Mouse (Mus musculus): Measurements from ENCODE around the gene Hoxa7. TPM values are rescaled to one million over a fixed set of nuclear protein-coding genes. Genes with fewer than 3 reads are reported as not detected.

Gene Hoxa7
- total and polyA plus RNA-seq, 3 experiments: 0.17 TPM; not detected in 2

DNA sequence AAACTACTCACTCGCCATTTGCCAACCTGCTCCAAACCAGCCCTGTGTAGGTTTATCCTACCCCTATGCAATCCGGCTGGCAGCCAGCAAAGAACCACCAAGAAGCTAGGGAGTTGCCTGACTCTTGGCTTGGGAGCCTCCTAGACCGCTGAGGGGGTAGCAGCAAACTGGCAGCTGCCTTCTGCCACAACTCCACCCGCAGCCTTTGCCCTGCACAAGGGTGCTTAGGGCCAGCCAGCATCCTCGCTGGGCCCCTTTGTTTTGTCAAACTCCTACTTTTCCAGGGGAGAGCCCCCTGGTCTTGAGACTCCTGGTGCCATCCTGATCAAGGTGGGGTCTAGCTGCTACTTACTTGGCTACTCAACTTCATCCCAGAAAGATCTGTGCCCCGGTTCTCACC lies 37.0 kb downstream of the Hoxa7 start:
- TF ChIP-seq ZKSCAN1 (IDR thresholded peaks at IDR 0.05; ENCODE audit: low read depth, low read length) (no peak), HCFC1 (IDR thresholded peaks at IDR 0.05; ENCODE audit: low read depth, low read length) (no peak), NRF1 (IDR thresholded peaks at IDR 0.05; ENCODE audit: insufficient read depth, low read depth, low read length, poor library complexity, severe bottlenecking) (no peak), SIN3A (IDR thresholded peaks at IDR 0.05; ENCODE audit: low read length) (no peak), UBTF (IDR thresholded peaks at IDR 0.05; ENCODE audit: borderline replicate concordance, insufficient read depth, low read depth, low read length) (no peak), MAZ (IDR thresholded peaks at IDR 0.05; ENCODE audit: low read depth, low read length) (no peak), ETS1 (IDR thresholded peaks at IDR 0.05; ENCODE audit: low read depth, low read length) (no peak)
- Histone ChIP-seq H3K27me3 (ENCODE audit: control insufficient read depth in 1 of 2, insufficient read depth in 2 of 2, low read length in 2 of 2) (no peaks in the 10 kb centered on the region), H3K27ac (ENCODE audit: control insufficient read depth, low read depth, low read length) (no peak overlapping the region), H3K4me3 (ENCODE audit: control insufficient read depth in 1 of 2, insufficient read depth in 1 of 2, low read depth in 2 of 2, low read length in 2 of 2) (no peak overlapping the region), H3K4me1 (ENCODE audit: control insufficient read depth in 1 of 2, insufficient read depth in 2 of 2, low read length in 2 of 2) (no peaks in the 10 kb centered on the region), H3K79me2 (ENCODE audit: control insufficient read depth, insufficient read depth, low read length, poor library complexity) (no peaks in the 10 kb centered on the region), H3K9me3 (replicated peaks; ENCODE audit: insufficient read depth, low read length) (no peaks in the 10 kb centered on the region), H3K9ac (ENCODE audit: control insufficient read depth, low read depth, low read length, poor library complexity, severe bottlenecking) (no peak overlapping the region), H3K36me3 (ENCODE audit: control insufficient read depth in 1 of 2, insufficient read depth in 2 of 2, low read length in 2 of 2) (no peaks in the 10 kb centered on the region)
- DNase-seq (ENCODE audit: low read depth, low spot score): no peak

DNA sequence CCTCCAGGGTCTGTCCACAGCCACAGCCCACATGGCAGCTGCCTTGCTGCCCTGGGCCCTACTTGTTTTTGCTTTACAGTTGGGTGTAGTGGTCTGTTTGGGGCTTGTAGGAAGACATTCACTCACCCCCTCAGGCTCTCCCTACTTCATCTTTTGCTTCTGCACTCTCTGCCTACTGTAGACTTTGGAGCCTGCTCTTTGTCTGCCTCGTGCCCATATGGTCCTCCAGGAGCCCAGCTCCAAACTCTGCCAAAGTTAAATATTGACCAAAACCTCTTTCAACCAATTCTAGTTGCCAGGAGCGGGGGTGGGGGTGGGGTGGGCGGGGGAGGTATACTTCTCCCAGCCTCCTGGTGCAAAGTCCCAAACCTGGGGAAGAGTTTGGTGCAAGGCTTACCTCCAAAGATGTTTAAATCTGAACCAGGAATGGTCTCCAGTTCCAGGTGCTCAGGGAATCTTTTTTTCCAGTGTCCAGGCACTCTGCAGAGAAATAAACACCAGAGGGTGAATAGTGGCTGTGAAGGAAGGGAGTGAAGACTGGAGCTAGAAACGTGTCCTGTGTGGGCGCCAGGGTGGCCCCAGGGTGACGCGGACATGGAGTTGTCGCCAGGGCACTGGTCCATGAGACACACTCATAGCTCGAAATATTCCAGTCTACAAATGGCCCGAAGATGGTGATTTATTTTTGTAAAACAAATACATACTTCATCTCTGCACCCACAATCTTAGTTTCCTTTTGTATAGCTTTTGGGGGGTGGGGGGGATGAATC lies 38.2 kb downstream of the Hoxa7 start:
- no peaks in the 10 kb centered on the region for H3K9me3 ChIP-seq (replicated peaks; ENCODE audit: insufficient read depth, low read length)
- H3K9ac ChIP-seq (ENCODE audit: control insufficient read depth, low read depth, low read length, poor library complexity, severe bottlenecking): no peak overlapping the region
- H3K36me3 ChIP-seq (ENCODE audit: control insufficient read depth in 1 of 2, insufficient read depth in 2 of 2, low read length in 2 of 2): no peaks in the 10 kb centered on the region
- H3K79me2 ChIP-seq (ENCODE audit: control insufficient read depth, insufficient read depth, low read length, poor library complexity): no peaks in the 10 kb centered on the region
- DNase-seq (ENCODE audit: low read depth, low spot score): no peak
- H3K4me1 ChIP-seq (ENCODE audit: control insufficient read depth in 1 of 2, insufficient read depth in 2 of 2, low read length in 2 of 2): no peaks in the 10 kb centered on the region
- H3K4me3 ChIP-seq (ENCODE audit: control insufficient read depth in 1 of 2, insufficient read depth in 1 of 2, low read depth in 2 of 2, low read length in 2 of 2): no peak overlapping the region
- no peak overlapping the region for H3K27ac ChIP-seq (ENCODE audit: control insufficient read depth, low read depth, low read length)
- no peak for TF ChIP-seq ETS1 (IDR thresholded peaks at IDR 0.05; ENCODE audit: low read depth, low read length)
- TF ChIP-seq CTCF (IDR thresholded peaks at IDR 0.05 in 2 of 3, conservative IDR thresholded peaks at IDR 0.05 in 1 of 3; ENCODE audit: control insufficient read depth in 1 of 3, insufficient read depth in 1 of 3, low read depth in 2 of 3, low read length in 3 of 3, poor library complexity in 1 of 3, severe bottlenecking in 1 of 3): no peak
- no peak for TF ChIP-seq TCF12 (IDR thresholded peaks at IDR 0.05; ENCODE audit: low read depth, low read length)
- no peak for TF ChIP-seq CHD1 (IDR thresholded peaks at IDR 0.05; ENCODE audit: low read depth, low read length)
- no peak for TF ChIP-seq RAD21 (IDR thresholded peaks at IDR 0.05; ENCODE audit: low read depth, low read length)
- no peak for TF ChIP-seq KAT2A (conservative IDR thresholded peaks at IDR 0.05; ENCODE audit: low read depth, low read length)
- no peak for TF ChIP-seq GABPA (IDR thresholded peaks at IDR 0.05; ENCODE audit: low read depth, low read length)
- no peak for TF ChIP-seq MXI1 (IDR thresholded peaks at IDR 0.05; ENCODE audit: low read depth, low read length)
- TF ChIP-seq RCOR1 (IDR thresholded peaks at IDR 0.05; ENCODE audit: low read depth, low read length): no peak
- H3K27me3 ChIP-seq (ENCODE audit: control insufficient read depth in 1 of 2, insufficient read depth in 2 of 2, low read length in 2 of 2): no peaks in the 10 kb centered on the region
